Mouse (Mus musculus): ENCODE results near the gene Syf2.

Syf2 gene

DNA sequence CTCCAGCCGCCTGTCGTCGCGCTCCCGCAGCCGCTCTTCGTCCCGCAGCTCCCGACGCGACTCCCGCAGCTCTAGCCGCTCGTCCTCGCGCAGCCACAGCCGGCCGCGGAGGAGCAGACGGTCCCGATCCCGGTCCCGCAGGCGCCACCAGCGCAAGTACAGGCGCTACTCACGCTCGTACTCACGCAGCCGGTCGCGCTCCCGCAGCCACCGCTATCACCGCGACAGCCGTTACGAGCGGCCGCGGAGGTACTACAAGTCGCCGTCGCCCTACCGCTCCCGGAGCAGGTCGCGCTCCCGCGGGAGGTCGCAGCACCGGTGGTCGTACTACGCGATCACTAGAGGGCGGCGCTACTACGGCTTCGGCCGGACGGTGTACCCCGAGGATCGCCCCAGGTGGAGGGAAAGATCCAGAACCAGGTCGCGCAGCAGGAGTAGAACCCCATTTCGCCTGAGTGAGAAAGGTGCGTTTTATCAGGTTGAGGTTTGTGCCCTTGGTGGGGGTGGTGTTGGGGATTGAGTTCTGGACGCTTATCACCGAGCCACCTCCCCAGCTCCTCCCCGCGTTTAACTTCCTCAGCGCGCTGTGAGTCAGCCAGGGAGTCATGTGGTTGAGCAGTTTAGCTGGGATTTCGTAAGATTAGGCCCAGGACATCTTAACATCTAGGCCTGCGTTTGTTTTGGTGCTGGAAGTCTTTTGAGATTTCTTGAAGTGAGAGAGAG is 6.5 kb upstream of the Syf2 start:
- DNase-seq, result peak in 1 of 2 experiments; percentile 38

DNA sequence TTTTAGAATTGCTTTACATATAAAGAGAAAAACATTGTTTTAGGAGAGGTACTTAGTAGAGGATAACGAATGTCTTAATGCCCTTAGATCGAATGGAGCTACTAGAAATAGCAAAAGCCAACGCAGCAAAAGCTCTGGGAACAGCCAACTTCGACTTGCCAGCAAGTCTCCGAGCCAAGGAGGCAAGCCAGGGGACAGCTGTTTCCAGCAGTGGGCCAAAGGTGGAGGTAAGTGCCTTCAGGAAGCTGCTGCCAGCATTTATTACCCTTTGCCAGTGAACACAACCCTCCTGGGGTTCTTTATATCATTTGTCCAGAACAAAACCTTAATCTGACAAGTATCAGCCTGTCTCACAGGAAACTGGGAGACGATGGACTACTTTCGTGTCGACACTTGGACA is 5.5 kb upstream of the Syf2 start:
- DNase-seq, result no peak

DNA sequence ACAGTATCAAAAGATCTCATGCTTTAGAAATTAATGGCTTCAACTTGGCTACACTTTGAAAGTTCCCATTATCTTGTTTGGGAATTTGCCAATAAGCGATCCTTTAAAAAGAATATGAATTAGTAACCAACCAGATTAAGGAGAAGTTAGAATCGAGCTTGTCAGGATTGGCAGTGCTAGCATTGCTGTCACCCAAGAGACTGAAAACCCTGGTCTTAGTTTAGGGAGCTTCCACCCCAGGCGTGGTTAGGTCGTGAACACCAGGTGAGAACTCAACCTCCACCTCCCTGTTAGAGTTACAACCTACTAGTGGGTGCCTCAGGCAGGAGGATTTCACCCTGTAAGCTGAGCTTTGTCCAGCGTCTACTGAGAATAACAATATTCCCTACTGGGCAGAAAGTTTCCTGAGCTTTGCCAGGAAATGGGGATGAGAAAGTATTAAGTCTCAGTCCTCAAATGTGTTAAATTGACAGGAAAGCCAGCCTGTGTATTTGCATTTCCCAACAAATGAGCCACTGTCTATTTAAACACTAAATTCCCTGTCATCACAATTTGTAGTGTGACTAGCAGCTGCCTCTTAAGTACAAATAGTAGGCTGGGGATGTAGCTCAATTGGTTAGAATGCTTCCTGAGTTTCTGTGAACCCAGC is 2.8 kb upstream of the Syf2 start:
- DNase-seq, result no peak

DNA sequence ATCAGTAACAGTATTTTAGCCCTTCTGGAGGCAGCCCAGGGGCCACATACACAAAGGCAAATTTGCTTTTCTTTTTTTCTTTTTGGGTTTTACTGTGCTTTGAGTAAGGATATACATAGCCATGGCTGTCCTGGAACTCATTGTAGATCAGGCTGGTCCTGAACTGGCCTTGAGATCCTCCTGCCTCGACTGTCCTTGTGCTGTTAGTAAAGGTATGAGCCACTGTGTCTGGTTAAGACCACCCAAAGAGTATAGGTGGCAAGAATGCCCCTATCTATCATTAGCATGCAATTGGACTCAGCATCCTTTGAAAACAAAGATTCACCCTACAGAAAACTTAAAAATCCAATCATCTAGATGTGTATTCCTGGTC is 2.2 kb upstream of the Syf2 start:
- DNase-seq, result no peak

- no peak for DNase-seq
Observed at GRCm38 (mm10) chr4:134929536-134929935, 1.2 kb upstream of the Syf2 start.

DNA sequence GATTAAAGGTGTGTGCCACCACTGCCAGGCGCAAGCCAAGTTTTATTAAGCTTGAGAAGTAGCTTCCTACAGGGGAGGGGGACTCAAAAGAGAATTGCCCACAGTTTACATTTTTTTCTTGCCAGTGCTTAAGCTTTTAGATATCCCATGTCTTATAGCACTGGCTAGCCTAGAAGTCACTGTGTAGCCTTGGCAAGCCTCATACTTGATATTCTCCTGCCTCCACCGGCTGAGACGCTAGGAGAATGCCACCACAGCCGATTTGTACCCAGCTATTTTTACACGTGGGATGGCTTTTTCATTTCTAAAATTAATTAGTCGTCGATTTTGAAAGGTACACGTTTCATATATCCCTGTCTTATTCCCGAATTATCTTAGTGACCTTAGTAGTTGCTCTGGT is 508 bp upstream of the Syf2 start:
- no peak for DNase-seq

DNA sequence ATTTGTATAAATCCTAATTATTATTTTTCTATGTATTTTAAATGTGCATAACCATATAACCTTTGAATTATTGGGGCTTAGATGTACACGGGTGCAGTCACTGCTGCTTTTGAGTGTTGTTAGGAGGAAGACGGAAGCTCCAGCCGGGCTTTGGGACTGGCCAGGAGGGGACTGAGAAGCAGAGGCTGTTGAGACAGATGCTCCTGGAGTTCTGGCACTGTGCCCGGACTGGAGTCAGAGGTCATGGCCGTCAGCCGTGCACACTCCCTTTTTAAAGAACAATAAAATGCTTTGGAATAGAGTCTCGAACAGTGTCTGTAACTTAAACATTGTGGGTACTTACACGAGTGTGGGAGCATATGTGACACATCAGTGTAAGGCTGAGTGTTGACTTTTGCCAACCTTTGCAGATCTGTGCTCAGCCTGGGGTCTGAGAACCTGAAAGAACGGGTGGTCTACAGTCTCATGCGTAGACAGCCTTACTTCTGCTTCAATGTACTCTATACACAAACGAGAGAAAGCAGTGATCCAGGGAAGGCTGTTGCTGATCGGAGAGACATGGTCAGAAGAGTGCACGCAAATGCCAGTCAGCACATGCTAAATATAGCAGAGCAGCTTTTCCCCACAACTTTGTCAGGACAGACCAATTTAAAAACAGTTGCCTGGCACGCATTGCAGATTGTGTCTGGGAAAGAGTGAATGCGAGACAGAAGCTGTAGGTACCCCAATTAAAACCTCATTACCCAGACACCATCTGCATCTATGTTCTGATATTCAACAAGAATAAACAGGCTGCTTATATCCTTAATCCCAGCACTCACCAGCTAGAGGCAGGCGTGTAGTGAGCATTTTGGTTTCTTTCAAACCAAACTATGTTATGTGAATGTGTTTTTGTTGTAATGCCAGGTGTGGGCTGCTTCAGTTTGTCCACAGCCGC is 6.8 kb downstream of the Syf2 start:
- DNase-seq, result no peak

DNA sequence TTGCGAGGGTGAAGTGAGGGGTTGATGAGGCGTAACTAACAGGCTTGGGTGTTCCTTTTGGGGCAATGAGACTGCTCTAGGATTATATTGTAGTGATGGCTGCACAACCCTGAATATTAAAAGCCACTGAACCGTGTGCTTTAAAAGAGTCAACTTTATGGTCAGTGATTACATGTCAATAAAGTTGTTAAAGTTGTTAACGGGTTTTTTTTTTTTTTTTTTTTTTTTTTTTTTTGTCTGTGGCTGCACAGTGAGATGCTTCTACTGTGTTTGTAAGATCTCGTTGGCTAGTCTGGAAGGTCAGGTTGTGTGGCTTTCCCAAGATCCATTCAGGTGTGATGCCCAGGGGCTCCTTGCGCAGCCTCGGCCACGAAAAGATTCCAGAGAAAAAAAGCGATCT is 9.2 kb downstream of the Syf2 start:
- no peak for DNase-seq

- DNase-seq, result no peak
Observed at GRCm38 (mm10) chr4:134943758-134944538, 13.2 kb downstream of the Syf2 start.

- DNase-seq, result peak; percentile 78 to 85
Observed at GRCm38 (mm10) chr4:134946024-134946744, 15.5 kb downstream of the Syf2 start.

DNA sequence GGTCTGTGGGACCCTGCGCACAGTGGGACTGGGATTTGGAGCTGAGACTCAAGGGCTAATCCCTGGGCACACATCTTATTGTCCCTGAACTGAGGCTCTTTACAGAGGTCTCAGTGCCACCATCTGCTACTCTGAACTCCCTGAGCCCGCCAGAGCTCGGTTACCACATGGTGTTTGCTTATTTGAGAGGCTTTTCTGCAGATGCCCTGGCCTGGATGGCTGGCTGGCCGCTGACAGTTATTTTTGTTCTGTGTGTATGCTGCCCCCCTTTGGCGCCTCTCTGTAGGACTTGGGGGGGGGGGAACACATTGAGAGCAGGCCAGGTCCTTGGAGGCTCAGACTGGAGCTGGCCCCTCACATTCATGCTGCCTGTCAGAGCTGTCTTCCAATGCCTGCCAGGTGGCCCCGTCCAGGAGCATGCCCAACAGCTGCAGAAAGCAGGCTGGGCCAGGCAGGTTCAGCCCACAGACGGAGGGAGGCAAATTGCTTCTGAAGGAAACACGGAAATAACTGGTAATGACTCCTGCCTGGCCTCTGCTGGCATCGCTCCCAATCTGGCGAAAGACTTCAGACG is 19.9 kb downstream of the Syf2 start:
- no peak for DNase-seq

DNA sequence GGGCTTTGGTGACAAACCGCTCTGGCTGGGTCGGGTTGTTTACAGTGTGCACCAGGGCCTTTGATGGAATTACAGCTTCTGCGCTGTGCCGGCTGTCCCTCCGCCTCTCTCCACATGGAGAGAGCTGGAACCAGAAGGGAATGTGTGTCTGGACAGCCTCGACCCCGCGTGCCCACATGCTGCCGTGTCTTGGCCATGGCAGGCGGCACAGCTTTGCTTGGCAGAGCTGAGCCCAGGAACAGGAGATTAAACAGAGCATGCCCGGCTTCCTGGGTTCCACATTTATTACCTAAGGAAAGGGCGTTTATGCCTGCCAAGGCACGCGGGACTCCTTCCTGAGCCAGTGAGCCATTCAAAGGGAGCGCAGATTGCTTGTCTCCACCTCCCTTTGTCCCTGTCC is 23.8 kb downstream of the Syf2 start:
- DNase-seq, result peak; percentile 65 to 67

- DNase-seq, result no peak
Observed at GRCm38 (mm10) chr4:134955196-134955595, 24.5 kb downstream of the Syf2 start.

GRCm38 (mm10) chr4:134955845-134956244 is 25.1 kb downstream of the Syf2 start:
- no peak for DNase-seq

- peak; percentile 77 to 78 for DNase-seq
Observed at GRCm38 (mm10) chr4:134956328-134956727, 25.6 kb downstream of the Syf2 start.

DNA sequence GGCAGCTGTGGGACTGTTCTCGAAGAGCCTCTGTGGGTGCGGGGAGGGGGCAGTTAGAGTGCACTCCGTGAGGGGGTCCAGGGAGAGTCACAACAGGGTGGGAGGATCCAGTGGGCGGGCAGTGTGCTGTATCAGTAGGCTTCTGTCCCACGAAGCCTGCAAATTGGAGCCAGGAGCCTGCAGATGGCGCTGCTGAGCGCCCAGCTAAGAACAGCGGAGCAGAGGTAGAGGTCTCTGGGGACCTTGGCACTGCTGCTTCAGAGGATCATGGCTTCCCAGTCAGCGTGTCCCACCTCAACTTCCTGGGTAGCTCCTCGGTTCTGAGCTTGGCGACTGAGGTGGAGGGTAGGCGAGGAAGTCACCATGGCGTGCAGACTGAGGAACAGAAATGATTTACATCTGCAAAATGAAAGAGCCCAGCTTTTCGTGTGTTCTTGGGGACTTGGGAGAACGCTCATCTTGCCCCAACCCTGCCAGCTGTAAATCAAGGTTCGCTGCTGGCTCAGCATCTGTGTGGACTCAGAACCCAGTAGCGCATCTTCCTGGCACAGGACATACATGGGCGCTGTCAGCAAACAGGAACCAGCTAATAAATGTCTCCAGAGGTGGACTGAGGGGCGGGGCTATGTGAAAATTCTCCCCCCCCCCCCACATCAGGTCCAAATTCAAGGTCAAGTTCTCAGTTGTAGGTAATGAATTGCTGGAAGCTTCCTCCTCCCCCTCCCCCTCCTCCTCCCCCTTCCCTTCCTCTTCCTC is 32.5 kb downstream of the Syf2 start:
- DNase-seq, result no peak

DNA sequence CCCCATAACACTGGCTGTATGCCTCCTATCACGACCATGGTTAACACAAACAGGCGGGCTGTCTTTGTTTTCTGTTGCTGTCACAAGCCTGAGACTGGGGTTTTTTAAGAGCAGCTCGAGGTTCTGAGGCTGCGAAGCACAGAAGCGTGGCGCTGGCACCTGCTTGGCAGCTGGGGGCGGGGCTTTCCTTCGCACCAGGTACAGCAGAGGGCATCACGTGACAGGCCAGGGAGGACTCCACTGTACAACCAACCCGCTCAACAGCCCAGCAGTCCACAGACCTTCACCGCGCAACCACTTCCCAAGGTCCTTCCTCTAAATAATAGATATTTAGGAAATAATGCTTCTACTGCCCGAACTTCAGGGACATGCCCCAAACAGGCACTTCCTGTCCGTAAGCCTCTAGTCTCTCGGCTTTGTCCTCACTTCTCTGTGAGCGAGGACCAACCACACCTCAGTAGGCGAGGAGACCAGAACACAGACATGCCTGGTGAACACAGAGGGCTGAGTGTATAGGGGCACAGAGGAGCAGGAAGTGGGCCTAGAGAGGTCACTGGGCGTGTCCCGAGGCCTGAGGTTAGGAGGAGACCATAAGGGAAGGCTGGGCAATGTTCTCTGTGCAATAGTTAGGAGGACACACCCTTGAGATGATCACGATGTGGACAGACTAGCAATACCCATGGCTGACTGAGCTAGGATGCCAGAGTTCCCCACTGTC is 37.3 kb downstream of the Syf2 start:
- no peak for DNase-seq

- no peak for DNase-seq
Observed at GRCm38 (mm10) chr4:134968605-134968976, 37.9 kb downstream of the Syf2 start.

GRCm38 (mm10) chr4:134975261-134975928 is 44.7 kb downstream of the Syf2 start:
- no peak for DNase-seq

DNA sequence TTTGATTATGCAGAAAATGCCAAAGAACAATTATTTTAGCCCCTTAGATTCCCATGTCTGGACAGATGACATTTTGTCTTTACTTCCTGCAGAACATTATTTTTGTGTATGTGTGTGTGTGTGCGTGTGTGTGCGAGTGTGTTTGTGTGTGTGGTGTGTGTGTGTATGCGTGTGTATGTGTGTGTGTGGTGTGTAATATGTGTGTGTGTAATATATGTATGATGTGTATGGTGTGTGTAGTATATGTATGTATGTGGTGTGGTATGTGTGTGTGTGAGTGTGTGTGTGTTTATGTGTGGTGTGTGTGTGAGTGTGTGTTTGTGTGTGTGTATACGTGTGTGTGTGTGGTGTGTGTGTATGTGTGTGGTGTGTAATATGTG is 45.2 kb downstream of the Syf2 start:
- no peak for DNase-seq
